Mouse (Mus musculus) hindbrain, postnatal 0 days (tissue): ENCODE results near the gene Wfdc11. TPM values are rescaled to one million over a fixed set of nuclear protein-coding genes. Genes with fewer than 3 reads are reported as not detected.

Experiments used
- ATAC-seq: fragments of 200-750 bp; cut with Nextera tagmentation; 2 replicates; pipeline ENCODE4 v1.8.0; 2017; ENCODE audit warnings: mild to moderate bottlenecking, moderate TSS enrichment, moderate library complexity
- DNase-seq: peaks from one replicate; pipeline ENCODE4 v3.0.0-alpha.2; 2015; ENCODE audit warnings: low spot score
- H3K27ac ChIP-seq: fragments of 300-500 bp; sonication (generic); 2 replicates; pipeline ENCODE4 v1.5.1; 2014; ENCODE audit warnings: mild to moderate bottlenecking
- H3K27me3 ChIP-seq: fragments of 300-500 bp; sonication (generic); 2 replicates; pipeline ENCODE4 v1.6.1; 2014; ENCODE audit warnings: low read length, mixed read lengths; ENCODE audit not compliant: insufficient read depth
- H3K36me3 ChIP-seq: fragments of 300-500 bp; sonication (generic); 2 replicates; pipeline ENCODE4 v1.6.1; 2014; ENCODE audit warnings: low read length, mixed read lengths; ENCODE audit not compliant: insufficient read depth
- H3K4me1 ChIP-seq: fragments of 300-500 bp; sonication (generic); 2 replicates; pipeline ENCODE4 v1.6.1; 2014; ENCODE audit warnings: antibody characterized with exemption, low read length, mixed read lengths; ENCODE audit not compliant: insufficient read depth
- H3K4me2 ChIP-seq: fragments of 300-500 bp; sonication (generic); 2 replicates; pipeline ENCODE4 v1.6.1; 2014; ENCODE audit warnings: low read depth, mild to moderate bottlenecking, low read length, moderate library complexity, mixed read lengths
- H3K4me3 ChIP-seq: fragments of 300-500 bp; sonication (generic); 2 replicates; pipeline ENCODE4 v1.5.1; 2014; ENCODE audit warnings: low read length
- H3K9ac ChIP-seq: fragments of 300-500 bp; sonication (generic); replicated peaks from 2 replicates; pipeline ENCODE4 v1.6.1; 2014; ENCODE audit warnings: mild to moderate bottlenecking, low read length, moderate library complexity, mixed read lengths
- H3K9me3 ChIP-seq: fragments of 300-500 bp; sonication (generic); 2 replicates; pipeline ENCODE4 v1.6.1; 2016; ENCODE audit warnings: low read length, mixed read lengths
- CTCF ChIP-seq: IDR thresholded peaks from 2 replicates; pipeline ENCODE4 v1.5.1; 2016; ENCODE audit warnings: antibody characterized with exemption, control low read depth, low read depth
- WGBS: fragments of 180-500 bp; shearing (Covaris S2); extraction: QIAGEN DNeasy Blood & Tissue Kit; methylation state at CpG from one replicate; pipeline ENCODE4 v1.1.7; 2014; 5-methylcytosine and 5-hydroxymethylcytosine counted together
- polyA plus RNA-seq: library from polyadenylated mRNA; unstranded; fragments of >200 nt; fragmentation: Nextera tagmentation; extraction: Ambion mirVana; gene quantifications from 2 replicates; pipeline ENCODE4 v1.2.1, GENCODE M21; 2015
- total RNA-seq: library from RNA; depleted of rRNA; stranded (reverse); fragments of >200 nt; gene quantifications from 2 replicates; pipeline ENCODE4 v1.2.3, GENCODE M21; 2014

Wfdc11 gene
- total and polyA plus RNA-seq, 2 experiments from 2014 or later, result not detected

- no peak for ATAC-seq
- Histone ChIP-seq H3K9me3 (no peaks in the 10 kb centered on the region), H3K27me3 (no peaks in the 10 kb centered on the region), H3K4me2 (no peak overlapping the region), H3K4me3 (no peak overlapping the region), H3K36me3 (no peaks in the 10 kb centered on the region), H3K27ac (no peak overlapping the region), H3K4me1 (no peaks in the 10 kb centered on the region), H3K9ac (no peak overlapping the region)
- TF ChIP-seq CTCF, result no peak
- 90% methylated on average over 5 of the region's 5 CpGs for WGBS
- DNase-seq, result no peak
Observed at GRCm38 (mm10) chr2:164701761-164702160, 27.9 kb upstream of the Wfdc11 start.

GRCm38 (mm10) chr2:164700959-164701358 is 27.1 kb upstream of the Wfdc11 start:
- ATAC-seq (no peak), DNase-seq (no peak)
- 86% methylated on average over 5 of the region's 5 CpGs for WGBS
- H3K9ac ChIP-seq, result no peak overlapping the region
- H3K27me3 ChIP-seq, result no peaks in the 10 kb centered on the region
- no peak overlapping the region for H3K4me3 ChIP-seq
- H3K9me3 ChIP-seq, result no peaks in the 10 kb centered on the region
- no peak for TF ChIP-seq CTCF
- no peaks in the 10 kb centered on the region for H3K4me1 ChIP-seq
- no peak overlapping the region for H3K27ac ChIP-seq
- H3K4me2 ChIP-seq, result no peak overlapping the region
- H3K36me3 ChIP-seq, result no peaks in the 10 kb centered on the region

- TF ChIP-seq CTCF, result no peak
- H3K4me2 ChIP-seq, result no peak within 1 kb of the TSS
- ATAC-seq (no peak), DNase-seq (no peak)
- H3K27ac ChIP-seq, result no peak within 1 kb of the TSS
- WGBS, result 68% methylated on average over 4 of the region's 4 CpGs
- H3K9ac ChIP-seq, result no peak within 1 kb of the TSS
- H3K4me3 ChIP-seq, result no peak within 1 kb of the TSS
- H3K9me3 ChIP-seq, result no peaks in the 10 kb centered on the region
- no peaks in the 10 kb centered on the region for H3K36me3 ChIP-seq
- no peaks in the 10 kb centered on the region for H3K27me3 ChIP-seq
- no peaks in the 10 kb centered on the region for H3K4me1 ChIP-seq
Observed at GRCm38 (mm10) chr2:164698201-164698600, 24.3 kb upstream of the Wfdc11 start, which contains the start of gene Spint4. Gene Spint4 (plus strand): TSS chr2:164698501.

GRCm38 (mm10) chr2:164684807-164685206 is 10.9 kb upstream of the Wfdc11 start, which contains the start of gene Wfdc13:
Gene Wfdc13 (plus strand): TSS chr2:164685107.
- Histone ChIP-seq H3K36me3 (no peaks in the 10 kb centered on the region), H3K9me3 (no peaks in the 10 kb centered on the region), H3K4me3 (no peak within 1 kb of the TSS), H3K4me2 (no peak within 1 kb of the TSS), H3K27me3 (no peaks in the 10 kb centered on the region), H3K27ac (no peak within 1 kb of the TSS), H3K4me1 (no peaks in the 10 kb centered on the region), H3K9ac (no peak within 1 kb of the TSS)
- ATAC-seq (no peak), DNase-seq (no peak)
- 60% methylated on average over 3 of the region's 3 CpGs for WGBS
- no peak for TF ChIP-seq CTCF

GRCm38 (mm10) chr2:164679906-164680305 is 6.0 kb upstream of the Wfdc11 start:
- H3K9me3 ChIP-seq, result no peaks in the 10 kb centered on the region
- WGBS, result 63% methylated on average over 3 of the region's 3 CpGs

GRCm38 (mm10) chr2:164678848-164679625 is 5.2 kb upstream of the Wfdc11 start:
- no peak overlapping the region for H3K9ac ChIP-seq
- no peak overlapping the region for H3K27ac ChIP-seq
- ATAC-seq (peak; percentile 91), DNase-seq (peak; percentile 90)
- no peaks in the 10 kb centered on the region for H3K9me3 ChIP-seq
- no peaks in the 10 kb centered on the region for H3K27me3 ChIP-seq
- H3K36me3 ChIP-seq, result no peaks in the 10 kb centered on the region
- 23% methylated on average over 19 of the region's 19 CpGs for WGBS
- peak overlapping the region; percentile 49 for H3K4me2 ChIP-seq
- peak; percentile 87 for TF ChIP-seq CTCF
- H3K4me1 ChIP-seq, result no peaks in the 10 kb centered on the region; the same call in 1 of the 2 replicates
- peak overlapping the region; percentile 24 for H3K4me3 ChIP-seq

More at GRCm38 (mm10) chr2:164679906-164680305, 6.0 kb upstream of the Wfdc11 start:
- Histone ChIP-seq H3K4me1 (no peaks in the 10 kb centered on the region; the same call in 1 of the 2 replicates), H3K4me3 (no peak overlapping the region), H3K27ac (no peak overlapping the region), H3K9ac (no peak overlapping the region), H3K27me3 (no peaks in the 10 kb centered on the region), H3K4me2 (no peak overlapping the region), H3K36me3 (no peaks in the 10 kb centered on the region)
- no peak for DNase-seq
- no peak for ATAC-seq
- no peak for TF ChIP-seq CTCF
